Mouse (Mus musculus): Measurements from ENCODE around the gene Dlg1. TPM values are rescaled to one million over a fixed set of nuclear protein-coding genes. Genes with fewer than 3 reads are reported as not detected.

Gene Dlg1
- polyA plus RNA-seq, 1 experiment from 2014 or later: 33.0 TPM

DNA sequence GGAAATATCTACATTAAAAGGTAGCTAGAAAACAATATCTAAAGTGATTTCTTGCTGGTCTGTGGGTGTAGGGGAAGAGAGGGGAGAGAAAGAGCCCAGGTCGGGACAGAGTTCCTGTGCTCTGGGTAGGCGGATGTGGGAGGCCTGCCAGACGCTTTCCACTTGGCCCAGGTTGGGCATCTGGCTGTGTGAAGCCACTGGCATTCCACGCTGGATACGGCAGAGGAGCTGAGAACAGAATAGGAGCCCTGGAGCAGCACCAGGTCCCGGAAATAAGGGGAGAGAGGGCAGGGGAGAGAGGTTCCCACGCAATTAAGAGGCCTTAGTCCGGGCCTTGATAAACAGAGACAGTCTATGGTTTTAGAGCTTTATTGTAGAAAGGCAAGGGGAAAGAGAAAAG lies 77.0 kb downstream of the Dlg1 start:
- ATAC-seq (ENCODE audit: insufficient number of reproducible peaks, insufficient read depth, low FRiP score, low TSS enrichment, low read depth): no peak
- Histone ChIP-seq H3K4me1 (no peaks in the 10 kb centered on the region), H3K9ac (no peak overlapping the region), H3K4me3 (no peak overlapping the region), H3K27me3 (no peaks in the 10 kb centered on the region), H3K27ac (no peak overlapping the region), H3K4me2 (no peak overlapping the region), H3K9me3 (peaks cover 6% of the 10 kb centered on the region; the same call in 1 of the 2 replicates), H3K36me3 (peaks cover 11% of the 10 kb centered on the region)
- WGBS: 74% methylated on average over 8 of the region's 8 CpGs

DNA sequence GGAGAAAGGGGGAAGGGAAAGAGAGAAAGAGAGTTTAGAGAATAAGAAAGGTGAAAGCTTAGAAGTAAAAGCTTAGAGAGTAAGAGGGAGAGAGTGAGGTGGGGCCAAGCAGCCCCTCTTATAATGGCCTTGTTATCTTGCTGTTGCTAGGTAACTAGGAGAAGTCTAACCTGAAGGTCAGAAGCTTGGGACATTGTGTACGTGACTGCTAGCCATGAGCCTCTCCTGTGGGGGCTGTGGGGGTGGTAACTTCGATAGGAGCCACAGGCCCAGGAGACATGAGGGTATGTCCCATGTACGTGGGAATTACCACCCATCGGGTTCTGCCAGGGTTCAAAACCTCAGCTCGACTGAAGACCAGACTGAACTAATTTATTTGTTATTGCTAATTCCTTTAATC lies 77.5 kb downstream of the Dlg1 start:
- H3K9ac ChIP-seq: no peak overlapping the region
- no peaks in the 10 kb centered on the region for H3K4me1 ChIP-seq
- 48% methylated on average over 5 of the region's 5 CpGs for WGBS
- H3K4me3 ChIP-seq: no peak overlapping the region
- ATAC-seq (ENCODE audit: insufficient number of reproducible peaks, insufficient read depth, low FRiP score, low TSS enrichment, low read depth): no peak
- H3K36me3 ChIP-seq: peaks cover 14% of the 10 kb centered on the region
- no peak overlapping the region for H3K27ac ChIP-seq
- H3K27me3 ChIP-seq: no peaks in the 10 kb centered on the region
- peaks cover 6% of the 10 kb centered on the region; the same call in 1 of the 2 replicates for H3K9me3 ChIP-seq
- no peak overlapping the region for H3K4me2 ChIP-seq

- no peak for ATAC-seq (ENCODE audit: insufficient number of reproducible peaks, insufficient read depth, low FRiP score, low TSS enrichment, low read depth)
- H3K36me3 ChIP-seq: peaks cover 14% of the 10 kb centered on the region; the same call in 1 of the 2 replicates
- H3K4me3 ChIP-seq: no peak overlapping the region
- WGBS: 83% methylated on average over 1 of the region's 1 CpGs
- H3K27me3 ChIP-seq: no peaks in the 10 kb centered on the region
- no peak overlapping the region for H3K27ac ChIP-seq
- no peak overlapping the region for H3K9ac ChIP-seq
- no peaks in the 10 kb centered on the region for H3K9me3 ChIP-seq
- H3K4me1 ChIP-seq: no peaks in the 10 kb centered on the region
- H3K4me2 ChIP-seq: no peak overlapping the region
These were observed 87.3 kb downstream of the Dlg1 start for GRCm38 (mm10) chr16:31750526-31750925.

GRCm38 (mm10) chr16:31754172-31755025 lies 91.2 kb downstream of the Dlg1 start:
- WGBS: 72% methylated on average over 19 of the region's 19 CpGs
- no peak for ATAC-seq (ENCODE audit: insufficient number of reproducible peaks, insufficient read depth, low FRiP score, low TSS enrichment, low read depth)
- Histone ChIP-seq H3K9ac (no peak overlapping the region), H3K4me1 (no peaks in the 10 kb centered on the region), H3K9me3 (no peaks in the 10 kb centered on the region), H3K36me3 (no peaks in the 10 kb centered on the region), H3K27me3 (no peaks in the 10 kb centered on the region), H3K27ac (no peak overlapping the region), H3K4me2 (no peak overlapping the region), H3K4me3 (no peak overlapping the region)

DNA sequence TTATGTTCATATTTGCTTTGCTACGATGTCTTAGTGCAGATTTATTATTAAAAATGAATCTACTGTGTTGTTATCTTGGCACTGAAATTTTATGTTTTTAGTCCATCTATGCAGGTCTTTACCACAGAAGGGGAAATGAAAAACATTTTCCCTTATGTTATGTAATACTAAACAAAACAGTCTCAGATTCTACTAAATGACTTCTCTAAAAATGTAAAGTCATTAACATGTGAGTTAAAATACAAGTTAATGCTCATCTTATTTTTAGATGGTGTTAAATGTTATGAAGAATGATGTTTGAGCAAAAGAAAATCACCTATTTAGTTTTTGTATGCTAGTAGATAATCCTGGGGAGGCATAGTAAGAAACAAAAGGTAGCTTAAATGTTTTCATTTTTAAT lies 91.8 kb downstream of the Dlg1 start:
- no peak for ATAC-seq (ENCODE audit: insufficient number of reproducible peaks, insufficient read depth, low FRiP score, low TSS enrichment, low read depth)
- WGBS: 96% methylated on average over 1 of the region's 1 CpGs

DNA sequence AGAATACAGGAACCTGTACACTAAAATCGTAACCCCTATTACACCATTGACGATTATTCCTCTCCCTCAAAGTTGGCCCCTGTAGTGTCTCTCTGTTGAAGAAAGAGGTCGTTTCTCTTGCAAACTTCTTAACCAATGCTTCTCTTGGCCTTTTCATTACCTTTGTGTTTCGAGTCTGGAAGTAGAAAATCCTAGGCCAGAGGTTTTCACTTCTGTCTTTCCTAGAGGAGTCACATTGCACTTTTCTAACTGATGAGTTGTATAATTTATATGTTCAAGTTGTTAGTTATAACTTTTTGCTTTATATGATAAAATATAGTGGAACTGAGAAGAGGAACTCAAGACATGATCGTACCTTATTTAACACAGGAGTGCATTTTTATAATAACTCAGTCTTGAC lies 93.2 kb downstream of the Dlg1 start:
- Histone ChIP-seq H3K36me3 (no peaks in the 10 kb centered on the region), H3K9ac (no peak overlapping the region), H3K27ac (no peak overlapping the region), H3K9me3 (no peaks in the 10 kb centered on the region), H3K27me3 (no peaks in the 10 kb centered on the region), H3K4me2 (no peak overlapping the region), H3K4me3 (no peak overlapping the region), H3K4me1 (no peaks in the 10 kb centered on the region)
- WGBS: 87% methylated on average over 5 of the region's 5 CpGs
- no peak for ATAC-seq (ENCODE audit: insufficient number of reproducible peaks, insufficient read depth, low FRiP score, low TSS enrichment, low read depth)

More for the DNA sequence above, 91.8 kb downstream of the Dlg1 start:
- no peak overlapping the region for H3K4me3 ChIP-seq
- H3K27ac ChIP-seq: no peak overlapping the region
- no peaks in the 10 kb centered on the region for H3K27me3 ChIP-seq
- no peak overlapping the region for H3K9ac ChIP-seq
- H3K4me1 ChIP-seq: no peaks in the 10 kb centered on the region
- no peaks in the 10 kb centered on the region for H3K9me3 ChIP-seq
- H3K4me2 ChIP-seq: no peak overlapping the region
- H3K36me3 ChIP-seq: no peaks in the 10 kb centered on the region

DNA sequence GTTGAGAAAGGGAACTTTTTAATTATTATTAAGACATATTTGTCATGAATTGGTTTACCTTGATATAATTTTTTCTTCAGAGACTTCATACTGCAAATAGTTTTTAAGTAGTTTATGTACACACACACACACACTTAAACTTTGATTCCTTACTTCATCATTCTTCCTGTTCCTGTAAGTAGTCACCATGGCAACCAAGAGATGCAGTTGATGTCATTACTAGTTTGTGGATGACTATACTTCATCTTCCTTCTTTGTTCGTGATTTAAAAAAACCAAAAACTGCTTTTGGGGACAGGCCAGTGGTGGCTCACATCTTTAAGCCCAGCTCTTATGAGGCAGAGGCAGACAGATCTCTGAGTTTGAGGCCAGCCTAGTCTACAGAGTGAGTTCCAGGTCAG lies 94.4 kb downstream of the Dlg1 start:
- H3K9ac ChIP-seq: no peak overlapping the region
- 88% methylated on average over 1 of the region's 1 CpGs for WGBS
- no peak overlapping the region for H3K4me3 ChIP-seq
- ATAC-seq (ENCODE audit: insufficient number of reproducible peaks, insufficient read depth, low FRiP score, low TSS enrichment, low read depth): no peak
- no peaks in the 10 kb centered on the region for H3K27me3 ChIP-seq
- no peak overlapping the region for H3K4me2 ChIP-seq
- no peaks in the 10 kb centered on the region for H3K9me3 ChIP-seq
- H3K4me1 ChIP-seq: no peaks in the 10 kb centered on the region
- H3K36me3 ChIP-seq: no peaks in the 10 kb centered on the region
- H3K27ac ChIP-seq: no peak overlapping the region

DNA sequence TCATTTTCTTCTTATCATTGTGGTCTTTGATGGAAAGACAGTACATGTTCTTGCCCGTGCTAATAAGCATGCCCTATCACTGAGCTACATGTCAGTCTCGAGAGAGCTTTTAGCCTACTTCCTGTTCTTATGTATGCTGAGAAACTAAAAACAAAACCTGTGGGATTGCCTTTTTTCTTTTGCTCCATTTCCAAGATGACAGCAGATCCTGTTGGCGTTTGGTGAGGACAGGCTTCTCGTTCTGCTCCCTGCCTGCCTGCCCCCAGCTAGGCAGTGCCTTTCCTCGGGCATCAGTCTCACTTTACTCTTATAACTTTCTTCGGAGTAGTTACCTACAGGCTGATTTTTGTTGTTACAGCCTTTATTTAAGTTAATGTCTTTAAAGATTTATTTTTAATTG lies 96.2 kb downstream of the Dlg1 start:
- no peaks in the 10 kb centered on the region for H3K36me3 ChIP-seq
- H3K27me3 ChIP-seq: no peaks in the 10 kb centered on the region
- 56% methylated on average over 6 of the region's 6 CpGs for WGBS
- H3K4me2 ChIP-seq: no peak overlapping the region
- no peaks in the 10 kb centered on the region for H3K4me1 ChIP-seq
- H3K9me3 ChIP-seq: no peaks in the 10 kb centered on the region
- no peak for ATAC-seq (ENCODE audit: insufficient number of reproducible peaks, insufficient read depth, low FRiP score, low TSS enrichment, low read depth)
- H3K4me3 ChIP-seq: no peak overlapping the region
- H3K9ac ChIP-seq: no peak overlapping the region
- H3K27ac ChIP-seq: no peak overlapping the region

DNA sequence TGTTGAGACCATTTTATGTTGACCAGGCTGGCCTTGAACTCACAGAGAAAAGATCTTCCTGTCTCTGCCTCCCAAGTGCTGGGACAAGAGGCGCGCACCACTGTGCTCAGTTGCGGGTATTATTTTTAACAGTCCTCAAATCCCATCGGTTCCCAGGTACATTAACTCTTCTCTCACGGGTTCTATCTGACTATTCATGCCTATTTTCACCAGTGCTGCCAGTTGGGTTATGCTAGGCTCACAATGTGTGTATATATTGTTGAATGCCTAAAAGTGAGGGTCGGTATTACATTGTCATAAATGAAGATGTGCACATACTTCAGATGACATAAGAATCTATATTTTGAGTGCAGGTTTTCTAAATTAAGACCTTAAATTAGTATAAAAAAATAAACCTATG lies 103.1 kb downstream of the Dlg1 start:
- 94% methylated on average over 6 of the region's 6 CpGs for WGBS
- Histone ChIP-seq H3K27me3 (no peaks in the 10 kb centered on the region), H3K4me1 (no peaks in the 10 kb centered on the region), H3K9ac (no peak overlapping the region), H3K27ac (no peak overlapping the region), H3K36me3 (no peaks in the 10 kb centered on the region), H3K4me3 (no peak overlapping the region), H3K9me3 (no peaks in the 10 kb centered on the region), H3K4me2 (no peak overlapping the region)
- no peak for ATAC-seq (ENCODE audit: insufficient number of reproducible peaks, insufficient read depth, low FRiP score, low TSS enrichment, low read depth)

DNA sequence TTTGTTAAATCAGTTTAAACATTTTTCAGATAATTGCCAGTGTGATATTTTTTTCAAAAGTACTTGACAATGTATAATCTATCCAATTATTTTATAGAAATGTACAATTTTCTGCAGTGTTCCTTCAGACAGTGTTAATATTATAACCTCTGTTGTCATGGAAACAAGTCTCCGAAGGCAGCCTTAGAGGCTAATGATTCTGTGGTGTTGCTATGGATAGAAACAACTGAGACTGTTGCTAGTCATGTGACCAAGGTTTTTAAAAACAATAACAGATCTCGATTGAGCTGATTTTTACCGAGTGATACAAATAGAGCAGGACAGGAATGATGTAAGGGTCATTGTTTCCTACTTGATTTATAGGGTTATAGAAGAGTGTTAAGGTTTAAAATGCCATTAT lies 103.5 kb downstream of the Dlg1 start:
- Histone ChIP-seq H3K9ac (no peak overlapping the region), H3K27me3 (no peaks in the 10 kb centered on the region), H3K27ac (no peak overlapping the region), H3K36me3 (no peaks in the 10 kb centered on the region), H3K4me3 (no peak overlapping the region), H3K4me2 (no peak overlapping the region), H3K4me1 (no peaks in the 10 kb centered on the region), H3K9me3 (no peaks in the 10 kb centered on the region)
- no peak for ATAC-seq (ENCODE audit: insufficient number of reproducible peaks, insufficient read depth, low FRiP score, low TSS enrichment, low read depth)
- 55% methylated on average over 3 of the region's 3 CpGs for WGBS

DNA sequence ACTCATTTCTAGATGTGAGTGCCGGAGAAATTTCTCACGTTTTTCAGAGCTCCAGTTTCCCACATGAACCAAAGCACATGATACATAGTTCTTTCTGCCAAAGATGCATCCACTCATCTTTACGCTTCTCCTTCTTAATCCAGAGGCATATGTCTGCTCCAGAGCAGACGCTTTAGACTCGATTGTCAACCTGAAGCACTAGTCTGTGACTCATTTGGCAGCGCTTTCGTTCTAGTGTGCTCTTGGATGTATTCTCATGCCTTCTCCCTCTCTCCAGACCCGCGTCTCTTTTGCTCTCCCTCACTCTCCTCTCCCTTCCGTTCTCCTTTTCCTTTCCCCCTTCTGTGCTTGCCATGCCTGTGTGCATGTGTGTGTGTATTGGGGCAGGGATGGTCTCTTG lies 112.7 kb downstream of the Dlg1 start:
- Histone ChIP-seq H3K9me3 (no peaks in the 10 kb centered on the region), H3K4me2 (no peak overlapping the region), H3K9ac (no peak overlapping the region), H3K27me3 (no peaks in the 10 kb centered on the region), H3K27ac (no peak overlapping the region), H3K36me3 (no peaks in the 10 kb centered on the region), H3K4me3 (no peak overlapping the region), H3K4me1 (no peaks in the 10 kb centered on the region)
- WGBS: 81% methylated on average over 10 of the region's 10 CpGs
- no peak for ATAC-seq (ENCODE audit: insufficient number of reproducible peaks, insufficient read depth, low FRiP score, low TSS enrichment, low read depth)

DNA sequence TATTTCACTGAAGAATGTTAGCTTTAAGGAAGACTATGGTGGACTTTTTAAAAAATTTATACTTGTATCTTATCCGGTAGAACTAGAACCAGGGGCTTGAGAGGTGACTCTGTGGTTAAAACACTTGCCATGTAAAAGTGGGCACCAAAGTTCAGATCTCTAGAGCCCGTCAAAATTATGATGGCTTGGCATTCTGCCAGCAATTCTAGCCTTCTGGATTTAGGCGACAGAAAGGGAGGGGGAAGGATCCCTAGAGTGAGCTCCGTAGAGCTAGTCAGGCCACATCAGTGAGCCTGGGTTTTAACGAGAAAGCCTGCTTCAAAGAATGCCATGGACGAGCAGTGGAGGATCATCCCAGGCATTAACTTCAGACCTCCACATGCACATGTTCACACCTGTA lies 117.8 kb downstream of the Dlg1 start:
- Histone ChIP-seq H3K9ac (no peak overlapping the region), H3K27me3 (no peaks in the 10 kb centered on the region), H3K9me3 (no peaks in the 10 kb centered on the region), H3K4me3 (no peak overlapping the region), H3K27ac (no peak overlapping the region), H3K4me1 (no peaks in the 10 kb centered on the region), H3K4me2 (no peak overlapping the region), H3K36me3 (no peaks in the 10 kb centered on the region)
- ATAC-seq (ENCODE audit: insufficient number of reproducible peaks, insufficient read depth, low FRiP score, low TSS enrichment, low read depth): no peak
- 60% methylated on average over 6 of the region's 6 CpGs for WGBS
